Mouse (Mus musculus) heart, postnatal 14 days (tissue): ENCODE measurements around the gene Aco1. TPM values are rescaled to one million over a fixed set of nuclear protein-coding genes. Genes with fewer than 3 reads are reported as not detected.

Experiments used
- DNase-seq, 2 experiments: peaks; one replicate each; pipeline ENCODE4 v3.0.0; 2021 to 2022
- intact Hi-C: fragments of 180-260 bp; cut with DNase I; formaldehyde crosslinking; loops from one replicate; pipeline ENCODE4 v1.15.1; 2025
- total RNA-seq, 2 experiments: library from RNA; stranded (reverse); gene quantifications; 2 replicates each; pipeline ENCODE4 v1.2.3; 2021

Aco1 gene
- total RNA-seq, 2 experiments from 2014 or later: 35.7 to 37.1 TPM

- no peak for DNase-seq
- intact Hi-C loops: loop anchor here (5.0 kb wide), 1 partner anchor 35 kb away; the partner anchor contains the start of gene Ndufb6
Measured at GRCm38 (mm10) chr4:40241928-40242327, 99.0 kb downstream of the Aco1 start.

- intact Hi-C loops: loop anchor here (5.0 kb wide), 1 partner anchor 34 kb away; the partner anchor contains the start of gene Ndufb6
- DNase-seq: no peak
Measured at GRCm38 (mm10) chr4:40243006-40243405, 100.1 kb downstream of the Aco1 start.

- DNase-seq: no peak
- intact Hi-C loops: loop anchor here (5.0 kb wide), 1 partner anchor 33 kb away; the partner anchor contains the start of gene Ndufb6
Measured at GRCm38 (mm10) chr4:40244035-40244434, 101.2 kb downstream of the Aco1 start.

Other genes with a start within 250 kb of the Aco1 start
- 1 to 10 TPM; 8.1 to 9.1 TPM for gene Ddx58, start 96.7 kb downstream of the Aco1 start, total RNA-seq
- gene Smim27, start 126.5 kb downstream of the Aco1 start, total RNA-seq: 10 to 100 TPM; 28.2 to 42.4 TPM
- 10 to 100 TPM; 12.1 to 12.3 TPM for gene Topors, start 126.8 kb downstream of the Aco1 start, total RNA-seq
- gene Ndufb6, start 136.3 kb downstream of the Aco1 start, total RNA-seq: 100 to 1,000 TPM; 448 to 463 TPM